Mouse (Mus musculus): ENCODE data around the gene Slc8a3.

DNA sequence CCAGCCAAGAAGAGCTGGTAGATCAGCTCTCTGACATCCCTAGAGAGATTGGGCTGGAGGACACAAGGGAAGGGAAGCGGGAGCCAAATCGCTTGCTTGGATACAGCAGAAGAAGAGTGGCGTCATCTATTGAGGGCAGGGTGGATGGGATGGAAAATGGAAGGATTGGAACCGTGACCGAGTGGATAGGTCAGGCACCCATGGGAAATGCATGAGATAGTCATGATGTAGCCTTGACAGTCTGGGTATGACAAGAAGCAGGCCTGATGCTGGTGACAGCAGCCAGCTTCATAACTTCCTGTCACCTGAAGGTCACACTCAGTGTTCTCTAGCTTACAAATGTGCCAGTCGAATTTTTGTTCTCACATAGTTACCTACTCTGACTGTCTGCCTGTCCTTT, 70.2 kb downstream of the Slc8a3 start:
- no peak for TF ChIP-seq CTCF (conservative IDR thresholded peaks at IDR 0.05; ENCODE audit: low read length)
- TF ChIP-seq NANOG (IDR thresholded peaks at IDR 0.05; ENCODE audit: borderline replicate concordance, low read length), result no peak

Measured in E14TG2a.4 (cell line).